Mouse (Mus musculus): Measurements from ENCODE around the gene Rfx2. TPM values are rescaled to one million over a fixed set of nuclear protein-coding genes. Genes with fewer than 3 reads are reported as not detected.

Gene Rfx2
- total RNA-seq (2021) = 1 to 10 TPM; 3.0 to 4.2 TPM
- long read RNA-seq, experiment 1, partial matches to known transcripts = 0 of 3 reads
- long read RNA-seq, experiment 1, other reads (novel, unspliced or antisense) = 1 of 3 reads
- long read RNA-seq, experiment 2 = 0 reads

DNA sequence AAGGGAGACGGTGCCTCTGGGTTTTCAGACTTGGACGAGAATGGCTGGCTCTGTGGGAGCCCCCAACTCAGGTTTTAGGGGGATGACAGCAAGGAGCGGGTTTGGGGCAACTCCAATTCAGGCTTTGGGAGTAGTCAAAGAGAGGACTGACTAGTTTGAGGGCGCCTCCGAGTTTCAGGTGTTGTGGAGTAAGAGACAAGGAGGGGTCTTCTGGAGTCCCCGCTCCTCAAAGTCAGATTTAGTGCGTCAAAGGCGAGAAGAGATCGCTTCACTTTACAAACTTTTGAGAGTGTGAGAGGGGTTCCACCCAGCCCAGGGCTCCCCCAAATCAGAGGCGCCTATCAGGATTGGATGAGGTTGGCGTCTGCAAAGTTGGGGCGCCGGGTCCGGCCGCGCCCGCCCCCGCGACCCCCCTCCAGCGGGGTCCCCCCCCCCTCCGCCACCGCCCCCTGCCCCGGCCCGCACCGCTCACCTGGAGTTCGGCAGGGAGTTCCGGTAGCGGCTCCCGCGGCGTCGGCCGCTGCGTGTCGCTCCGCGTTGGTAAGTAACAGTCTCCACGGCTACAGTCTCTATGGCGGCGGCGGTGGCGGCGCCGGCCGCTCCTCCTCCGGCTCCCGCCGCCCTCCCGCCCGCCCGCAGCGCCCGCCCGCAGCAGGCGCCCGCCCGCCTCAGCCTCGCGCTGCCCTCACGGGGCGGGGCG lies at the start of gene Rfx2:
Rfx2 (minus strand) TSS at position 603 of the 700 bp plus-strand sequence.
- DNase-seq (ENCODE audit: low spot score in 2 of 2) = no peak

DNA sequence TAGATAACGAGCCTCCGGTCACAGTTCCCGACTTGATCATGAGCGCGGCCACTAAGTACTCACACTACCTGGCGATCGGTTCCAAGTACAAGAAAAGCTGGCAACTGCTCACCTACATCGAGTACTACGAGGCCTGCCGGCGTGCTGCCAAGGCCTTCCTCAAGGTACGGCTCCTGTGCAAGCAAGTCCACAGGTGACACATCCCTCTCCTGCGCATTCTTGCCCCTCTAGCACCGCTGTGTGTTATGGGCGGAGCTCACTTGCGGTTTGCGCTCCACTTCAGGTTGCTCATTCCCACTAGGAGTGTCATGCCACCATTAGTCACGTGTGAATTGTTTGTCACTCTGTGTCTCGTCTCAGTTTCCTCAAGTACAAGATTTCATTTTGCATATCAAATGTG lies 46.6 kb upstream of the Rfx2 start:
- DNase-seq (ENCODE audit: low spot score in 2 of 2) = no peak

DNA sequence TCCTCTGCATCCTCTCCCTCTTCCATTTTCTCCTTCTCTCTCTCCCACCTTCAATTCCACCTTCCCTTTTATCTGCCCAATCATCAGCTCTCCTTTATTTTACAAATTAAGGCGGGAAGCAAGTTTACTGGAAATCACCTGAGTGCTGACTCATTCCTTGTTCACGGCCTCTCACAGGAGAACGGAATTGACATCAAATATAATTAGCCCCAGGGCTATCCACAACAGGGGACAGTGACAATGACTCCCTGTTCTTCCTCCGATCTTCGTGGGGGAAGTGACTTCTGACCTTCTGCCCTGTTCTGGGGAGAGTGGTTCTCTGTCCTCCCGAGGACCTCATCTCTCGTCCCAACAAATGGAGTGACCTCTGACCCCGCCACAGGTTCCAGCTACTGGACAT lies 46.2 kb upstream of the Rfx2 start:
- no peak for DNase-seq (ENCODE audit: low spot score in 2 of 2)

DNA sequence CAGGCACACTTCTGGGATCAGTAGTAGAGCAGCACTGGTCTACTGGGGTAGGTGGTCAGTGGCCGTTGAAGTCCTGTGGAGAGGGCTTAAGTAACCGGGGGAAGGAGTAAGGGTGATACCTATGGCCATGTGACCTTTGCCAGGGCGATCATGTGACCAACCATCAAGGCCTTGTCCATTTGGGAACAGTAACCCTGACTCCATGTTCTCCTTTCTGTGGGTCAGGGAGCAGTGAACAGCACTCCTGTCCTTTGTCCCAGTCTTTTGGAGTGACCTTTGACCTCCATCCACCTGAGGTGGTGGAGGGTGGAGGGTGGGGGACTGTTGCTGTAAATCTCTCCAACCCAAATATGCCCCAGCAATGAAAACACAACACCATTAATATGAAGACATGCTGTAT lies 45.7 kb upstream of the Rfx2 start:
- no peak for DNase-seq (ENCODE audit: low spot score in 2 of 2)

DNA sequence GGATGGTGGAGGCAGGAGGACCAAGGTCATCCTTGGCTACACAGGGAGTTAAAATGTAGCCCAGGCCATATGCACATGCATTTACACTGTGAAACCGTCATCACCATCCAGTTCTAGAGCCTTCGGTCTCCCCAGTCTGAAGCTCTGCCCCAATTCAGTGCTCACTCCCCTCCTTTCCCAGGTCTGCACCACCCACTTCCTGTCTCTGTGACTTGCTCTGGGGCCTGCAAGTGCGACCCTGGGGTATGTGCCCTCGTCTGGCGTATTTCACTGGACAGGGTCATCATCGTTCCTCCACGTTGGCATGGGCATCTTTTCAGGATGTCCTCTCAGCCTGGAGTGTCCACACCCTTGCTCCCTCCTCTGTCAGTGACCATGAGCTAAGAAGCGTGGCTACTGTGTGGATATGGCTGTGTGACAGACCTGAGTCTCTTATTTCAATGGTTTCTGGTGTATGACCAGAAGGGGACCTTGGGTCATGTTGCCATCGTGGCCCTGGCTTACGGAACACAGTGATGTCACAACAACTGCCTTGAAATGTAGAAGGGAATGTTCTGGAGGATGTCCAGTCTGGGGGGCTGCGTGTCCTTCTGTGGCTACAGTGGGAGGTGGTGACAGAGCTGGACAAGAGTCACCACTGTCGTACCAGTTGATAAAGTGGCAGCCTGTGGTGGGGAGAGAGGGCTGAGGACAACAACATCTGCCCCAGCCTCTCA lies 44.3 kb upstream of the Rfx2 start, which contains the start of gene 1700061G19Rik:
1700061G19Rik (plus strand) TSS at position 542 of the 716 bp plus-strand sequence.
- no peak for DNase-seq (ENCODE audit: low spot score in 2 of 2)

DNA sequence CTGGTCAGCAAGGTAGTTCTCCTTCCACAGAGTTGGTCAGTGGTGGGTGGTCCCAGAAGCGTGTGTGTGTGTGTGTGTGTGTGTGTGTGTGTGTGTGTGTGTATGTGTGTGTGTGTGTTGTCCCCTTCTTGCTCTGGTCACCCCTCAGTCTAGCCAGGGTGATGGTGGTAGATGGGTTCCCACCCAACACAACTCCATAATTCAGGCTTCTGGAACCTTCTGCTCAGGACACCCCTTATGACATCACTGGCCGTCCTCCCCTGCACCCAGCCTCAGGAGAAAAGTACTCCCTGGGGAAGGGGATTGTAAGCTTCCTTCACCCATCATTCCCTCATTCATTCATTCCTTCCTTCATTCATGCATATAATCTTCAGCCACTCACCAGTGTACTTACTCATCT lies 43.4 kb upstream of the Rfx2 start, which contains the start of gene Acsbg2:
Acsbg2 (minus strand) TSS at position 211 of the 400 bp plus-strand sequence.
- DNase-seq (ENCODE audit: low spot score in 2 of 2) = no peak

DNA sequence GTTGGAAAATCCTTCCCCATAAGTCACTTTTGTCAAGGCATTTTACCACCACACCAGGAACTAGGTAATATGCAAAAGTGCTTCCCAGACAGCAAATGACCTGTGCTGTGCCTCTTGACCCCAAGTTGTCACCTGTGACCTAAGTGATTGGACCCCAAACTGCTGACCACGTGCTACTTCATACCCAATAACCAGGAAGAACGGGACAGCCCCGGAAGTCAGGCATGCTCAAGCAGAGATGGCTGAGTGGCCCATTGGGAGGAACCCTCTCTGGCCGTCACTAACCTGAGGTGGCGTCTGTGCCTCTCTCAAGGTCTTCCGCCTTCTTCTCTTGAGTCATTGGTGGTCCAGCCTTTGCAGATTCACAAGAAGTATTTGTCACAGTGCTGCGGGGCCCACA lies 41.7 kb upstream of the Rfx2 start:
- DNase-seq (ENCODE audit: low spot score in 2 of 2) = no peak

DNA sequence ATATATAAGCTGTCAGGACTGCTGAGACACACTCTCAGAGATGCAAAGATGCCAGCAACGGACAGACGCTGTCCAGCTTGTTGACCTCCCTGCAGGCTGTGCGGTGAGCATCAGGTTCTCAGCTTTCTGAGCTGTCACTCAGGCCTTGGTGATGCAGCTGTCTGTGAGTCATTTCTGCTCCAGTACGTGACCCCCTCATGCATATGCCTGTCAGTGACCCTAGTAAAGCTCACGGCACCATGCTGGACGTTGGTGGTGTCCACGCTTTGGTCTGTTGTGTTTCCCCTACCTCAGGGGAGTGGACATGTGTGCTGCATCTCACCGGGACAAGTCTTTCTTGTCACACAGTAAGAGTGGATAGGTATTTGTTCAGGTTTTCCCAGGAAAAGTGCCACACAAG lies 41.0 kb upstream of the Rfx2 start:
- DNase-seq (ENCODE audit: low spot score in 2 of 2) = no peak

DNA sequence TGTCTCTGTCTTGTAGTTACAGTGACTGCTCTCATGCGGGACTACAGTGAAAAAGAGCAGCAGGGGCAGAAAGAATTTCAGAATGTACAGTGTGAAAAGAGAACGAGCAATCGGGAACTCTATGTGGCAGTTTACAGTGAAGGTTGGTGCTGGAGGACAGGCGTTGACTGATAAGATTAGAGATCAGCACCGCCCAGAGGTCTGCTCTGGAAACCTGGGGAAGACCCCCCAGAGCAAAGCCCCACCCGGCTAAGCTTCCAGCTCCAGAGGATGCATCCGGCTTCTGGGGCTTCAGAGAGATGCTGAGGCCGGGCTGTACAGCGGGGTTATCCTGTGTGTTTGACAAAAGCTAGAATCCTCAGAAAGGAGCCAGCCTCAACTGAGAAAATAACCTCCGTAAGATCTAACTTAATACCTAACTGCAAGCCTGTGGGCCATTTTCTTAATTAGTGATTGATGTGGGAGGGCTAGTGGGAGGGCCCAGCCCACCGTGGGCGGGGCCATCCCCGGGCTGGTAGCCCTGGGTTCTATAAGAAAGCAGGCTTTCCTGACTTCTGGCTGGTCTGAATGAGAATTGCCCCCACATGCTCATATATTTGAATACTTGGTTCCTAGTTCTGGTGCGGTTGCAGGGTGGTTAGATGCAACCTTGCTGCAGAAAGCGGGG lies 39.6 kb upstream of the Rfx2 start:
- DNase-seq (ENCODE audit: low spot score in 2 of 2) = no peak

DNA sequence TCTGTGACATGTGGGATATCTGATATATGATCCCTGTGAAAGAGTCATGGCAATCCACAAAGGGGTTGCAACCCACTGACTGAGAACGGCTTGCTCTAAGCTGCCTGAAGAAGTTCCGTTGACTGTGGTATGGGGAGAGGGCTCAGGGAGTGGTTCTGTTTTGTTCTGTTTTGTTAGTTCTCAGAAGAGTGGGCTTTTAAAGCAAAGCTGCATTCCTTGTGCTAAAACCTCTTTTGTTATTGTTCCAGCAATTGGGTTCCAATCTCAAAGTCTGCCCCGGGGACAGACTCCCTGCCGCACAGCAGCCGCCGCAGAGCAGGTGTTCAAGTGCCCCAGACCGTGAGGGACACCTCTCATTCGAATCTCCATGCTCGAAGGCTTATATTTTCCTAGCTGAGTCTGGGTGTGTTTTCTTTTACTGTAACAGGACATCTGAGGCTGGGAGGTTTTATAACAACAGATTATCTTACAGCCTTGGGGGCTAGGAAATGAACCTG lies 38.7 kb upstream of the Rfx2 start:
- DNase-seq (ENCODE audit: low spot score in 2 of 2) = no peak

DNA sequence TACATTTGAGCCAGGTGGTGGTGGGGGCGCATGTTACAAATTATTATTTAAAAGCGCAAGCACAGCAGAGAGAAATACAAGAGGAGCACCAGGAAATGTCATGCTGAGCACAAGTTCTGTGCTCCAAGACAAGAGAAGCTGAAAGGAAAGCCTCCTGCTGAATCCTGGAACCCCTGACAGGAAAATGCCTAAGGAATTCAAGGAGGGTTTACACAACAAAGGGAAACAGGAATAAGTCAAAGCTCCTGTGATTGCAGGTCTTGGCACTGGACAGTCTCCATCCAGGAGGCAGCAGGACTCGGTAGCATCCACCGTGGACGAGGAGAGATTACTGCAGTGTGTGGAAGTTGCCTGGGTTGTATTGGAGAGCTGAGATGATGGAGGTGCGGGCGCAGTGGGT lies 35.3 kb upstream of the Rfx2 start:
- DNase-seq (ENCODE audit: low spot score in 2 of 2) = no peak

DNA sequence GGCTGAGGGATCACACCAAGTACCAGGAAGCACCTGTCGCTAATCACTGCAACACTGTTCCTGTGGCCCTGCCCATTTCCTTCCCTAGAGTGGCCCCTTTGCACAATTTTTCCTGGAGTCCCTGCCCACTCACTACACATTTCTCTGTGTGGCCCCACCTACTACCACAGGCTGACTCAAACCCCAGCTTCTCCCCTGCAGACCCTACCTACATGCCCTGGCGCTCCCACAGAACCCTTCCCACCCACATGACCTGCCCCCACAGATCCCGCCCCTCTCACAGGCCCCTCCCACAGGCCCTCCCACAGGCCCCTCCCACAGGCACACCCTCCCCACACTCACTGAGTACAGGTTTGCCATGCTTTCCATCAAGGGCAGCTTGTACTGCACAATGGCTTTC lies 30.4 kb upstream of the Rfx2 start:
- no peak for DNase-seq (ENCODE audit: low spot score in 2 of 2)

DNA sequence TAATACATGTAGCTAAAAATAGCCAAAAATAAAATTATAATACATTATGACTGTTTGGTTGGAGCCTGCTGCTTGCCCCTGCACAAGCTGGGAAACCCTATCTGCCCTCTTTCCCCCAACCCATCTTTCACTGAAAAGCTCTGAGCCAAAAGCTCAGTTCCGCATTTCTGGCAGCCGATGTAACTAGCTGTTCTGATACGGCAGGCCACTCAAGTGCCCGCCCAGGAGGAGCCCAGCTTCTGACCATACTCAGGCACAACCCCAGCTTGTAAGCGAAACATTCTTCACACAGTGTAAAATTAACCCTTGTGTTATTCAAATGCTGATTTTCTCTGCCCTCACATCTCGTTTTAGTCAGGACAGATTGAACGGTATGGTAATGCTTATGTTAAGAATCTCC lies 28.1 kb upstream of the Rfx2 start:
- DNase-seq (ENCODE audit: low spot score in 2 of 2) = no peak

DNA sequence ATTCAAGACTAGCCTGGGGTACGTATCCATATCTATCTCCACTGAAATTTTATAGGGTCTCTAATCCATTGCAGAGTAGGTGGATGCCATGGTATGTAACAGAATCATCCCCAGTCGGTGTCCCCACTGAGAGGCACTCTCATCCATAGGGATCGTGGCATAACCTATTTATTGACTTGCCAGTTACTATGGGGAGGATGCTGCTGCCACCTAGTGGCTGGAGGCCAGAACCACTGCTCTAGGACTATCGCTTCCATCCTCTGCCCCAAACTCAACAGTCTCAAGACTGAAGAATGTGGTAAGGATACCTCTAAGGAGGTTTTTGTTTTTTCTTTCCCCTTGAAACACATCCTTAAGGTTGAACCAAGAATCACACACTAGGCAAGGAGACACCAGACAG lies 27.4 kb upstream of the Rfx2 start:
- DNase-seq (ENCODE audit: low spot score in 2 of 2) = peak in 1 of 2 experiments; percentile 37

DNA sequence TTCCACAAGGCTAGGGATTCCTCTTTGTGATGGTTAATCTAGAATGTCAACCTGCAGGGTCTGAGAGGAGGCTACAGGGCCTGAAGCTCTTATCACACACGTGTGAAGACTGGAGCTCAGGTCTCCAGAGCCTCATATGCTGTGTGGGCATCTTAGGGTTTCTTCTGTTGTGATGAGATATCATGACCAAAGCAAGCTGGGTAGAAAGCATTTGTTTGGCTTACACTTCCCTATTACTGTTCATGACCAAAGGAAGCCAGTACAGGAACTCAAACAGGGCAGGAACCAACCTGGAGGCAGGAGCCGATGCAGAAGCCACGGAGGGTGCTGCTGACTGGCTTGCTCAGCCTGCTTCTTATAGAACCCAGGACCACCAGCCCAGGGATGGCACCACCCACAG lies 24.6 kb upstream of the Rfx2 start:
- DNase-seq (ENCODE audit: low spot score in 2 of 2) = no peak

DNA sequence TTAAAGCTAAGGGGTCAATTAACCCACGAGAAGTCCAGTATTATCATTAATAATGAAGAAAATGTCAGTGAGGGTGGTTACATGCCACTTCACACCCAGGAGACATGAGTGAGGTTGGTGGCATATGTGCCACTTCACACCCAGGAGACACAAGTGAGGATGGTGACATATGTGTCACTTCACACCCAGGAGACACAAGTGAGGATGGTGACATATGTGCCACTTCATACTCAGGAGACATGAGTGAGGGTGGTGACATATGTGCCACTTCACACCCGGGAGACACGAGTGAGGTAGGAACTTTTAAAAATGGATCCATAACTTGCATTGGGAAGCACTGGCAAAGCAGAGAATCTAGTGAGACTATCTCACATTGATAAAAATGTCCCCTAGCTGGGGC lies 20.4 kb upstream of the Rfx2 start:
- DNase-seq (ENCODE audit: low spot score in 2 of 2) = no peak

DNA sequence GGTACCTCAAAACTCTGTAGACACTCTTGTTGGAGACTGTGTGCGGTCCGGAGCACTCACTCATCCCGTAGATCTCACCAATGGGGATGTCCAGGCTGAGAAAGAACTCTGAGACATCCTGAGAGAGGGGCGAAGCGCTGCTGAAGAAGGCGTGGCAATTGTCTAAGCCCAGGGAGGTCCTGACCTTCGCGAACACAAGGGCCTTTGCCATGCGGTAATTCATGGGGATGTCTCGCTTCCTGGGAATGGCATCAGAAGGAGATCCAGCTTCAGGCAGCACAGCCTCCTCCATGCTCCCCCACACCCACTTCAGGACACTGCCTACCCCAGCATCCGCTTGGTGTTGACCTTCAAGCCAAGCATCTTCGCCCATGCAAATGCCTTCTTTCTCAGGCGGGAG lies 18.9 kb upstream of the Rfx2 start:
- no peak for DNase-seq (ENCODE audit: low spot score in 2 of 2)

DNA sequence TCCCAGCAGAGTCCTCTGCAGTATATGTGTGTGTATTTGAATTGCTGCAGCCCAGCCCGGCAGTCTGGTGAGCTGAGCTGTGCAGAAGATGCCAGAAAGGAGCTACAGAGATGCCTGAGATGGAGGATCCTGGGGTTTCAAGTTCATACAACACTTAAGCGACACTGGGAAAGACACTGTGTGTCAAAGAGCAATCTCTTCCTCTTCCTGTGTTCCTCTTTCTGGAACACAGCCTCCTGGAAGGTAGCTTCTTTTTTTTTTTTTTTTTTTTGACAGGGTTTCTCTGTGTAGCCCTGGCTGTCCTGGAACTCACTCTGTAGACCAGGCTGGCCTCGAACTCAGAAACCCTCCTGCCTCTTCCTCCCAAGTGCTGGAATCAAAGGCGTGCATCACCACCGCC lies 18.0 kb upstream of the Rfx2 start:
- DNase-seq (ENCODE audit: low spot score in 2 of 2) = no peak

DNA sequence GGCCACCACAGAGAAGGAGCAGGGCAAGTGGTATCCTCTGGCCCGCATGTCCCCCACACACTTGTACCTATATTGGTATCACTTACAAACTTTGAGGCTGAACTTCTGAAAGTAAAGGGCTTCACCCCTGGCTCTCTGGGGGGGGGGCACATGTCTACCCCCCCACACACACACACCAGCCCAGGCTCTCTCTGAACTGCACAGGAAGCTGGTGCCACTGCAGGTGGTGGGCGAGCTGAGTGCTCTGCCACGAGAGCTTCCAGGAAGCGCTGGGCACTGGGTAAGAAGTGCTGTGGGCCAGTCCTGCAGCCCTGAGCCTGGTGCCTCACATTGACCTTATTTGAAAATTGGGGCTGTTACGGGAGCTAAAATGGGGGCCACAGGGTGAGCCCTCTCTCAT lies 12.9 kb upstream of the Rfx2 start:
- DNase-seq (ENCODE audit: low spot score in 2 of 2) = no peak

DNA sequence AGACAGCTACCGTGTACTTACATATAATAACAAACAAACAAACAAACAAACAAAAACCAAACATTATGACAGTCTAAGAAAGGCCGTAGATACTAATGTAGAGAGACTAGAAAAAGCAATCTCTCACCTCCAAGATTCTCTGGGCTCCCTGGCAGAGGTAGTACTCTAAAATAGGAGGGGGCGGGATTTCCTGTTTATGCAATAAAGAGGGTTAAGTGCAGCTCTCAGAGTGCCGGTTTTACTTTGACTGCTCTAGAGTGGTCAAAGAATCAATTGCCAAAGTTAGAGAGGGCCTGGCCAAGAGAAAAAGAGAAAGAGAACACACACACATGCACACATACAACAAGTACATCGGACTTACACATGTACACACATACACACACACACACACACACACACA lies 11.4 kb upstream of the Rfx2 start:
- no peak for DNase-seq (ENCODE audit: low spot score in 2 of 2)

DNA sequence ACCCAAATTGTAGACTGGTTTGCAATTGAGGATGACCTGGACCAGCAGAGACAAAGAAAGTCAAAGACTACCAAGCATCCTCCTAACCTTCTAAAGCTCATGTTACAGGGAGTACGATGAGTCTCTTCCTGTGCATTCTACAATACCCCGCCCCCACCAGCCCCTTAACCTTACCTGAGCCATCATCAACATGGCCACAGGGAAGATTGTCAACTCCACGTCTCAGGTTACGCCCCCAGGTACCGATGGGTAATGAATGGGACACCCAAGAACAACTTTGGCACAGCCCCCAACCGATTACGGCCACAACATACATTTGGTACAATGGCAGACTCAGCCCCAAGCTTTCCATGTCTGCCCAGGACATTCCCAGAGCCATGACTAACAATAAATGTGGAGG lies 9.7 kb upstream of the Rfx2 start:
- DNase-seq (ENCODE audit: low spot score in 2 of 2) = no peak

DNA sequence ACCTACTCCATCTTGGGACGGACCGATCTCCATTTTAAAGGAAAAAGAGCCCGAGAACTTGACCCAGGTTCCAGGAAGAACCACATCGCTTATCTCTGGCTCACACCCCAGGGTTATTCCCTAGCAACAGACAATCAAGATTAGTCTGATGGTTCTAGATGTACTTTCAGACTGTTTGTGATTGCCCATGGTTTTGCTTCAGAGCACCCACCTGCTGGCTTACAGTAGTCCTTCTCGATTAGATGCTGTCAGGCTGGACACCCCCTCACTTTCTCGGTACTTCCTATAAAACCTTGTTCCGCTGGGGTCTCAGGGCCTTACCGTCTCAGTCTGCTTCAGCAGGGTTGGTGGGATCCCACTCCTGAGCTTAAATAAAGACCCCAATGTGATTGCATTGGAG lies 5.5 kb upstream of the Rfx2 start:
- DNase-seq (ENCODE audit: low spot score in 2 of 2) = no peak
